Mouse (Mus musculus): ENCODE measurements around the gene Ntn4. TPM values are rescaled to one million over a fixed set of nuclear protein-coding genes. Genes with fewer than 3 reads are reported as not detected.

Gene Ntn4
- polyA plus RNA-seq, 1 experiment from 2014 or later, result 0.64 TPM

DNA sequence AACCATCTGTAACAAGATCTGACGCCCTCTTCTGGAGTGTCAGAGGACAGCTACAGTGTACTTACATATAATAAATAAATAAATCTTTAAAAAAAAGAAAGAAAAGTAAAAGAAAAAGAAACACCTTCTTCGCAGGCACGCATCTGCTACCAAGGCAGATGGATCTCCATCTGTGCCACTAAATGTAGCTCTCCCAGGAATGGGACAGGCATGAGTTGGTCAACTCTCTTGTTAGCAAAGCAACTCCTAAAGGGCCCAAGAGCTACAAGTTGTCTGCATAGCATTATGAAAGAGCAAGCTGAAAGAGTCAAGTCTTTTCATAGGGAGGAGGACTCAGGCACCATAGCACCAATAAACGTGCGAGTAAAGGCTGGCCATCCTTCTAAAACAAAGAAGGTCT lies 119.9 kb downstream of the Ntn4 start:
- H3K4me3 ChIP-seq (ENCODE audit: low read depth, low read length), result no peak overlapping the region
- no peak for ATAC-seq (replicated peaks; ENCODE audit: insufficient number of reproducible peaks, low FRiP score, low TSS enrichment)
- H3K4me2 ChIP-seq, result no peak overlapping the region
- no peak overlapping the region for H3K27ac ChIP-seq (ENCODE audit: low read depth, low read length)
- no peaks in the 10 kb centered on the region for H3K9me3 ChIP-seq (replicated peaks; ENCODE audit: control insufficient read depth, low read length)
- WGBS (ENCODE audit: insufficient replicate concordance), result 81% methylated on average over 5 of the region's 5 CpGs
- peaks cover 3% of the 10 kb centered on the region; the same call in 1 of the 2 replicates for H3K27me3 ChIP-seq (ENCODE audit: control insufficient read depth, insufficient read depth, low read length)
- no peak overlapping the region for H3K9ac ChIP-seq (ENCODE audit: low read depth, low read length)
- no peaks in the 10 kb centered on the region for H3K36me3 ChIP-seq (ENCODE audit: control insufficient read depth, insufficient read depth, low read length)
- H3K4me1 ChIP-seq (ENCODE audit: control insufficient read depth, insufficient read depth, low read length), result 0 out of 2 replicates have a peak, but pooled peaks cover 4% of the 10 kb centered on the region

DNA sequence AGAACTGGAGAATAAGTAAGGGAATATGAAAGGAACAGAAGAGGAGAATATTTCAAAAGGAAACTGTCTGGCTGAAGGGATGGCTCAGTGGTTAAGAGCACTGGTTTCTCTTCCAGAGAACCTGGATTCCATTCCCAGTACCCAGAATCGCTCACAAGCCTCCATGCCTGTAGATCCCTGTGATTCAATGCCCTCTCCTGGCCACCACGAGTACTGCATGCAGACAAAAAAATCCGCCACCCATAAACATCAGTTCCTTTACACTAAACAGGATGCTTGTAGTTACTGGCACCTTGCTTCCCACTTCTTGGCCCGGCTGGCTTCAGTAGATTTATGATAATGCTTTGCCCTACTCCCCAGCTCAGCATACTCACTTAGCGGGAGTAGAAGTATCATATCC lies 122.6 kb downstream of the Ntn4 start:
- Histone ChIP-seq H3K9ac (ENCODE audit: low read depth, low read length) (no peak overlapping the region), H3K36me3 (ENCODE audit: control insufficient read depth, insufficient read depth, low read length) (no peaks in the 10 kb centered on the region), H3K9me3 (replicated peaks; ENCODE audit: control insufficient read depth, low read length) (no peaks in the 10 kb centered on the region), H3K27ac (ENCODE audit: low read depth, low read length) (no peak overlapping the region), H3K27me3 (ENCODE audit: control insufficient read depth, insufficient read depth, low read length) (0 out of 2 replicates have a peak, but pooled peaks cover 3% of the 10 kb centered on the region), H3K4me2 (no peak overlapping the region), H3K4me3 (ENCODE audit: low read depth, low read length) (no peak overlapping the region), H3K4me1 (ENCODE audit: control insufficient read depth, insufficient read depth, low read length) (no peaks in the 10 kb centered on the region)
- WGBS (ENCODE audit: insufficient replicate concordance), result 24% methylated on average over 5 of the region's 5 CpGs
- ATAC-seq (replicated peaks; ENCODE audit: insufficient number of reproducible peaks, low FRiP score, low TSS enrichment), result no peak

DNA sequence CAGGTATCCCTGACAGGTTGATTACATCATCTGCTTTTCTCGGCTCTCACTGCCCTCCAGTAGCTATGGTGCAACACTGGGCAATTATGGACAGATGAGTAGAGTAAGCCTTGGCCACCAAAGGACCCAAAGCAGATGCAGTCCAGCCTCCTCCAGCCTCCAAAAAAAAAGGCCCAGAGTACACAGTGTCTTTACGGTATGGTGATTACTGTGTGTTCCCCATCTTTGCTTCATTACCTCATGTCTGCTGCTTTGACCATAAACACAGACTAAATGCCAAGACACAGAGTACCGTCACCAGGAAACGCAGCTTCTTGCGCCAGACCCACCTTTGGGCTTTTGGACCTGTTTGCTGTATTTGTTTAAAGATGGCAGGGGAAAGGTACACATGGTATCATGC lies 125.7 kb downstream of the Ntn4 start:
- Histone ChIP-seq H3K9ac (ENCODE audit: low read depth, low read length) (no peak overlapping the region), H3K4me2 (no peak overlapping the region), H3K4me1 (ENCODE audit: control insufficient read depth, insufficient read depth, low read length) (no peaks in the 10 kb centered on the region), H3K27me3 (ENCODE audit: control insufficient read depth, insufficient read depth, low read length) (0 out of 2 replicates have a peak, but pooled peaks cover 3% of the 10 kb centered on the region), H3K27ac (ENCODE audit: low read depth, low read length) (no peak overlapping the region), H3K36me3 (ENCODE audit: control insufficient read depth, insufficient read depth, low read length) (no peaks in the 10 kb centered on the region), H3K9me3 (replicated peaks; ENCODE audit: control insufficient read depth, low read length) (no peaks in the 10 kb centered on the region), H3K4me3 (ENCODE audit: low read depth, low read length) (no peak overlapping the region)
- ATAC-seq (replicated peaks; ENCODE audit: insufficient number of reproducible peaks, low FRiP score, low TSS enrichment), result no peak
- 85% methylated on average over 5 of the region's 5 CpGs for WGBS (ENCODE audit: insufficient replicate concordance)

DNA sequence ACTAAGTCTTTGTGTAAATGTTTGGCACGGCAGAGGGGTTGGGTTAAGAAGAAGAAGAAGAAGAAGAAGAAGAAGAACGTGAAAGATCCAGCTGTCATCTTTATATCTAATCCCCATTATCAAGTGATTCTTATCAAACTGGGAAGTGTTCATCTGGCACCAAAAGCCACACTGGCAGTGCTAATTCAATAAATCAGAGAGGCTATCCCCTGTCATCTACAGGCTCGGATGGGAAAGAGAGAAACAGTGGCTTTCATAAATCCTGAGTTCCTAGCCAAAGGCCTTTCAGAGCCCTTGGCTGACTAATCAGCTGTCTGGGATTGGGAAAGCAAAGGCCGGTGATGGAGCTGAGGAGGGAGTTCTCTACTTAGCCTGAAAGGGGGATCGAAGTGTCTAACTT lies 126.8 kb downstream of the Ntn4 start:
- no peak for ATAC-seq (replicated peaks; ENCODE audit: insufficient number of reproducible peaks, low FRiP score, low TSS enrichment)
- WGBS (ENCODE audit: insufficient replicate concordance), result 75% methylated on average over 5 of the region's 5 CpGs

GRCm38 (mm10) chr10:93768222-93768621 lies 127.7 kb downstream of the Ntn4 start:
- Histone ChIP-seq H3K4me1 (ENCODE audit: control insufficient read depth, insufficient read depth, low read length) (no peaks in the 10 kb centered on the region), H3K27ac (ENCODE audit: low read depth, low read length) (no peak overlapping the region), H3K4me3 (ENCODE audit: low read depth, low read length) (no peak overlapping the region), H3K27me3 (ENCODE audit: control insufficient read depth, insufficient read depth, low read length) (0 out of 2 replicates have a peak, but pooled peaks cover 3% of the 10 kb centered on the region), H3K4me2 (no peak overlapping the region), H3K36me3 (ENCODE audit: control insufficient read depth, insufficient read depth, low read length) (no peaks in the 10 kb centered on the region), H3K9ac (ENCODE audit: low read depth, low read length) (no peak overlapping the region), H3K9me3 (replicated peaks; ENCODE audit: control insufficient read depth, low read length) (no peaks in the 10 kb centered on the region)
- WGBS (ENCODE audit: insufficient replicate concordance), result 67% methylated on average over 9 of the region's 9 CpGs
- no peak for ATAC-seq (replicated peaks; ENCODE audit: insufficient number of reproducible peaks, low FRiP score, low TSS enrichment)

More for the DNA sequence above, 126.8 kb downstream of the Ntn4 start:
- Histone ChIP-seq H3K27me3 (ENCODE audit: control insufficient read depth, insufficient read depth, low read length) (0 out of 2 replicates have a peak, but pooled peaks cover 3% of the 10 kb centered on the region), H3K4me3 (ENCODE audit: low read depth, low read length) (no peak overlapping the region), H3K36me3 (ENCODE audit: control insufficient read depth, insufficient read depth, low read length) (no peaks in the 10 kb centered on the region), H3K4me2 (no peak overlapping the region), H3K9ac (ENCODE audit: low read depth, low read length) (no peak overlapping the region), H3K9me3 (replicated peaks; ENCODE audit: control insufficient read depth, low read length) (no peaks in the 10 kb centered on the region), H3K4me1 (ENCODE audit: control insufficient read depth, insufficient read depth, low read length) (no peaks in the 10 kb centered on the region), H3K27ac (ENCODE audit: low read depth, low read length) (no peak overlapping the region)

DNA sequence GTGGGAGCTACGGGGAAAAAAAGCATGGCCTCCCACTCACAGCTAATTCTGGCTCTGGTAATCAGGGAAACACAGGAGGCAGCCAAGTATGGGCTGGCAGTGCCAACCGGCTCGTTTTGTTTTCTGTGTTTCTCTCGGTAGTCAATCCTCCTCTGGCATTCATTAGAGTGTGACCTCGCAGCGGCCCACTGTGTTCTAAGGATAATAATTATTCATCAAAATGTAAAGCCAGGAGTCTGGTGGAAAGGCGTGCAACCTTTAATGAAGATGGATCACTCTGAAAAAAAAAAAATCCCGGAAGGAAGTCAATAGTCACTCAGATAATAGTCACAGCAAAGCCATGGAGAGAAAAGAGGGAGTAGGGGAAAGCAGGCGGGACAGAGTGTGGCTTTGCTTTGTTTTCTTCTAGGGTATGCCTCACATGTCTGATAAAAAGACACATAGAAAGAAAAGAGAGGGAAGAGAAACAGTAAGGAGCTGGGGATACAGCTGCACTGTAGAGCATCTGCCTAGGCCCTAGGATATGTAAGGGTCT lies 131.5 kb downstream of the Ntn4 start:
- no peak overlapping the region for H3K4me2 ChIP-seq
- no peak for ATAC-seq (replicated peaks; ENCODE audit: insufficient number of reproducible peaks, low FRiP score, low TSS enrichment)
- H3K27me3 ChIP-seq (ENCODE audit: control insufficient read depth, insufficient read depth, low read length), result no peaks in the 10 kb centered on the region
- no peaks in the 10 kb centered on the region for H3K9me3 ChIP-seq (replicated peaks; ENCODE audit: control insufficient read depth, low read length)
- H3K27ac ChIP-seq (ENCODE audit: low read depth, low read length), result no peak overlapping the region
- 68% methylated on average over 9 of the region's 9 CpGs for WGBS (ENCODE audit: insufficient replicate concordance)
- no peak overlapping the region for H3K9ac ChIP-seq (ENCODE audit: low read depth, low read length)
- H3K4me1 ChIP-seq (ENCODE audit: control insufficient read depth, insufficient read depth, low read length), result no peaks in the 10 kb centered on the region
- H3K36me3 ChIP-seq (ENCODE audit: control insufficient read depth, insufficient read depth, low read length), result no peaks in the 10 kb centered on the region
- H3K4me3 ChIP-seq (ENCODE audit: low read depth, low read length), result no peak overlapping the region

DNA sequence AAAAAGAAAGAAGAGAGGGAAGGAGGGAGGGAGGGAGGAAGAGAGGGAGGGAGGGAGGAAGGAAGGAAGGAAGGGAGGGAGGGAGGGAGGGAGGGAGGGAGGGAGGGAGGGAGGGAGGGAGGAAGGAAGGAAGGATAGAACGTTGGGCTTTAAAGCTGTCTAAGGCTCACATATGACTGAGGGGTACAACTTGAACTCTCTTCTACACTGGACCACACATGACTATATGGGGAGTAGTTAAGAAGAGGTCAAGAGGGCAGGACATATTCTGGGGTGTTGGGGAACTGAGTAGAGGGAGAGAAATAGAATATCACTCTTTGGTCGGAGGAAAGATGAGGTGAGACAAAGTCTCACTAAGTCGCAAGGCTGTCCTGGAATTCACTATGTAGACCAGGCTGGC lies 132.0 kb downstream of the Ntn4 start:
- no peaks in the 10 kb centered on the region for H3K4me1 ChIP-seq (ENCODE audit: control insufficient read depth, insufficient read depth, low read length)
- no peak overlapping the region for H3K9ac ChIP-seq (ENCODE audit: low read depth, low read length)
- no peak overlapping the region for H3K27ac ChIP-seq (ENCODE audit: low read depth, low read length)
- H3K4me3 ChIP-seq (ENCODE audit: low read depth, low read length), result no peak overlapping the region
- no peaks in the 10 kb centered on the region for H3K36me3 ChIP-seq (ENCODE audit: control insufficient read depth, insufficient read depth, low read length)
- ATAC-seq (replicated peaks; ENCODE audit: insufficient number of reproducible peaks, low FRiP score, low TSS enrichment), result no peak
- no peaks in the 10 kb centered on the region for H3K9me3 ChIP-seq (replicated peaks; ENCODE audit: control insufficient read depth, low read length)
- H3K27me3 ChIP-seq (ENCODE audit: control insufficient read depth, insufficient read depth, low read length), result no peaks in the 10 kb centered on the region
- H3K4me2 ChIP-seq, result no peak overlapping the region
- 87% methylated on average over 3 of the region's 3 CpGs for WGBS (ENCODE audit: insufficient replicate concordance)

DNA sequence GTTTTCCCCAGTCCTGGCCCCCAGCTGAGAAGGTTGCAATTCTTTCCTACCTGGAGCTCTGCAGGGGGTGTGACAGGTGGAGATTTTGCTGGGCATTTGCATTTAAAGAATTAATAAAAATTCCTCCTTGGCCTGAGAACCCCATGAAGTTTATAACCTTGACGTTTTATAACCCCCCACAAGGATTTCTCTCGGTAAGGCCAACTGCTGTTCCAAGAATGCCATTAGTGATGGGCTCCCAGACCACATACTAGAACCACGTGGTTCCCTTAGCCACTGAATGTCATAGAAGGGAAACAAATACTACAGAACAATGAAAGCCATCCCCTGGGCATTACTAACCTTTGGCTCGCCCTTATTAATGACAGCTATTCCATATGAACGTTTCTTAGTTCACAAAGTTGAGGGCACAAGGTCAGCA lies 136.3 kb downstream of the Ntn4 start:
- Histone ChIP-seq H3K4me1 (ENCODE audit: control insufficient read depth, insufficient read depth, low read length) (no peaks in the 10 kb centered on the region), H3K27ac (ENCODE audit: low read depth, low read length) (no peak overlapping the region), H3K9me3 (replicated peaks; ENCODE audit: control insufficient read depth, low read length) (no peaks in the 10 kb centered on the region), H3K4me2 (no peak overlapping the region), H3K27me3 (ENCODE audit: control insufficient read depth, insufficient read depth, low read length) (no peaks in the 10 kb centered on the region), H3K4me3 (ENCODE audit: low read depth, low read length) (no peak overlapping the region), H3K36me3 (ENCODE audit: control insufficient read depth, insufficient read depth, low read length) (no peaks in the 10 kb centered on the region), H3K9ac (ENCODE audit: low read depth, low read length) (no peak overlapping the region)
- ATAC-seq (replicated peaks; ENCODE audit: insufficient number of reproducible peaks, low FRiP score, low TSS enrichment), result no peak
- 40% methylated on average over 5 of the region's 5 CpGs for WGBS (ENCODE audit: insufficient replicate concordance)

GRCm38 (mm10) chr10:93777372-93777771 lies 136.9 kb downstream of the Ntn4 start:
- H3K4me3 ChIP-seq (ENCODE audit: low read depth, low read length), result no peak overlapping the region
- 36% methylated on average over 7 of the region's 7 CpGs for WGBS (ENCODE audit: insufficient replicate concordance)
- ATAC-seq (replicated peaks; ENCODE audit: insufficient number of reproducible peaks, low FRiP score, low TSS enrichment), result no peak

More at GRCm38 (mm10) chr10:93777372-93777771, 136.9 kb downstream of the Ntn4 start:
- Histone ChIP-seq H3K4me1 (ENCODE audit: control insufficient read depth, insufficient read depth, low read length) (no peaks in the 10 kb centered on the region), H3K9ac (ENCODE audit: low read depth, low read length) (no peak overlapping the region), H3K27ac (ENCODE audit: low read depth, low read length) (no peak overlapping the region), H3K9me3 (replicated peaks; ENCODE audit: control insufficient read depth, low read length) (no peaks in the 10 kb centered on the region), H3K27me3 (ENCODE audit: control insufficient read depth, insufficient read depth, low read length) (no peaks in the 10 kb centered on the region), H3K36me3 (ENCODE audit: control insufficient read depth, insufficient read depth, low read length) (no peaks in the 10 kb centered on the region), H3K4me2 (no peak overlapping the region)

Measured in heart, embryonic 11.5 days (tissue).